Mouse (Mus musculus) CH12.LX (cell line): ENCODE results near the gene Lsp1. TPM values are rescaled to one million over a fixed set of nuclear protein-coding genes. Genes with fewer than 3 reads are reported as not detected.

ENCODE experiments used
- DNase-seq: peaks from one replicate; pipeline ENCODE4 v3.0.0-alpha.2; 2013; ENCODE audit errors: extremely low read depth
- H3K27ac ChIP-seq: 2 replicates; pipeline ENCODE4 v1.5.1; 2012; ENCODE audit warnings: low read depth, mild to moderate bottlenecking, control low read depth, moderate library complexity; ENCODE audit not compliant: insufficient read depth
- H3K27me3 ChIP-seq: replicated peaks from 2 replicates; pipeline ENCODE3; 2012; ENCODE audit warnings: inconsistent platforms
- H3K36me3 ChIP-seq, 2 experiments: replicated peaks in 1 of 2; 2 replicates each; pipeline versions ENCODE3 to v1.6.1; 2012; ENCODE audit warnings: inconsistent platforms in 1 of 2, low read length in 1 of 2, mild to moderate bottlenecking in 1 of 2, mixed read lengths in 1 of 2, moderate library complexity in 1 of 2; ENCODE audit not compliant: control insufficient read depth in 1 of 2, insufficient read depth in 1 of 2
- H3K4me1 ChIP-seq, 2 experiments: 2 replicates each; pipeline ENCODE4 v1.6.1; 2012; ENCODE audit warnings: inconsistent platforms in 1 of 2, moderate library complexity in 1 of 2; ENCODE audit not compliant: insufficient read depth in 2 of 2, control insufficient read depth in 1 of 2
- H3K4me2 ChIP-seq: 2 replicates; pipeline ENCODE4 v1.6.1; 2012; ENCODE audit warnings: low read depth, mild to moderate bottlenecking, control low read depth; ENCODE audit not compliant: poor library complexity, insufficient read depth, severe bottlenecking
- H3K4me3 ChIP-seq, 3 experiments: fragments of 150-350 bp in 1 of 3; sonication (generic) in 1 of 3; replicated peaks in 1 of 3; 2 replicates each; pipeline versions ENCODE3 to v1.5.1; 2011 to 2012; ENCODE audit warnings: low read depth in 2 of 3, low read length in 2 of 3, mild to moderate bottlenecking in 2 of 3, moderate library complexity in 2 of 3, control low read depth in 1 of 3, improper control_type of control experiment in 1 of 3, inconsistent platforms in 1 of 3, mixed read lengths in 1 of 3; ENCODE audit not compliant: poor library complexity in 1 of 3
- H3K79me2 ChIP-seq: replicated peaks from 2 replicates; pipeline ENCODE4 v1.6.1; 2012; ENCODE audit warnings: mild to moderate bottlenecking, moderate library complexity; ENCODE audit not compliant: control insufficient read depth, poor library complexity, insufficient read depth, severe bottlenecking; ENCODE audit errors: extremely low read depth
- H3K9ac ChIP-seq: 2 replicates; pipeline ENCODE4 v1.6.1; 2012; ENCODE audit warnings: low read depth, mild to moderate bottlenecking, control low read depth, moderate library complexity; ENCODE audit not compliant: insufficient read depth
- H3K9me3 ChIP-seq: replicated peaks from 2 replicates; pipeline ENCODE3; 2012; ENCODE audit warnings: low read length, inconsistent platforms, mixed read lengths
- BHLHE40 ChIP-seq: IDR thresholded peaks from 2 replicates; pipeline ENCODE4 v1.6.1; 2011; ENCODE audit warnings: mild to moderate bottlenecking, low read depth, low read length, improper control_type of control experiment
- CHD1 ChIP-seq: IDR thresholded peaks from 2 replicates; pipeline ENCODE4 v1.6.1; 2012; ENCODE audit warnings: low read depth, low read length, improper control_type of control experiment, inconsistent platforms
- CHD2 ChIP-seq: IDR thresholded peaks from 2 replicates; pipeline ENCODE4 v1.6.1; 2011; ENCODE audit warnings: low read length, improper control_type of control experiment
- CTCF ChIP-seq, 2 experiments: IDR thresholded peaks in 1 of 2; conservative IDR thresholded peaks in 1 of 2; 2 replicates each; pipeline ENCODE4 v1.5.1; 2011 to 2012; ENCODE audit warnings: low read depth in 2 of 2, low read length in 2 of 2, improper control_type of control experiment in 1 of 2, inconsistent platforms in 1 of 2, mild to moderate bottlenecking in 1 of 2, moderate library complexity in 1 of 2
- E2F4 ChIP-seq: IDR thresholded peaks from 2 replicates; pipeline ENCODE4 v1.6.1; 2011; ENCODE audit warnings: low read depth, low read length, improper control_type of control experiment; ENCODE audit not compliant: insufficient replicate concordance
- ELF1 ChIP-seq: IDR thresholded peaks from 2 replicates; pipeline ENCODE4 v1.6.1; 2014; ENCODE audit warnings: low read depth, mild to moderate bottlenecking, inconsistent platforms, low read length, improper control_type of control experiment
- EP300 ChIP-seq: IDR thresholded peaks from 2 replicates; pipeline ENCODE4 v1.6.1; 2011; ENCODE audit warnings: low read length, improper control_type of control experiment
- ETS1 ChIP-seq: conservative IDR thresholded peaks from 2 replicates; pipeline ENCODE4 v1.6.1; 2012; ENCODE audit warnings: low read depth, mild to moderate bottlenecking, inconsistent platforms, low read length, improper control_type of control experiment, moderate library complexity
- GABPA ChIP-seq: IDR thresholded peaks from 2 replicates; pipeline ENCODE4 v1.6.1; 2012; ENCODE audit warnings: low read depth, low read length, improper control_type of control experiment, inconsistent platforms; ENCODE audit not compliant: insufficient replicate concordance
- HCFC1 ChIP-seq: IDR thresholded peaks from 2 replicates; pipeline ENCODE4 v1.6.1; 2012; ENCODE audit warnings: low read depth, mild to moderate bottlenecking, inconsistent platforms, low read length, improper control_type of control experiment
- IRF4 ChIP-seq: IDR thresholded peaks from 2 replicates; pipeline ENCODE4 v1.6.1; 2014; ENCODE audit warnings: low read depth, mild to moderate bottlenecking, inconsistent platforms, low read length, improper control_type of control experiment
- JUN ChIP-seq: IDR thresholded peaks from 2 replicates; pipeline ENCODE4 v1.6.1; 2011; ENCODE audit warnings: low read depth, mild to moderate bottlenecking, low read length, improper control_type of control experiment, moderate library complexity; ENCODE audit not compliant: insufficient read depth
- JUND ChIP-seq: conservative IDR thresholded peaks from 2 replicates; pipeline ENCODE4 v1.6.1; 2011; ENCODE audit warnings: low read depth, low read length, improper control_type of control experiment
- KAT2A ChIP-seq: IDR thresholded peaks from 2 replicates; pipeline ENCODE4 v1.6.1; 2012; ENCODE audit warnings: low read length, improper control_type of control experiment, inconsistent platforms; ENCODE audit not compliant: insufficient replicate concordance
- MAFK ChIP-seq: IDR thresholded peaks from 2 replicates; pipeline ENCODE4 v1.6.1; 2011; ENCODE audit warnings: low read length, improper control_type of control experiment; ENCODE audit not compliant: insufficient replicate concordance
- MAX ChIP-seq: IDR thresholded peaks from 2 replicates; pipeline ENCODE4 v1.6.1; 2011; ENCODE audit warnings: low read length, improper control_type of control experiment
- MAZ ChIP-seq: IDR thresholded peaks from 2 replicates; pipeline ENCODE4 v1.6.1; 2012; ENCODE audit warnings: low read depth, mild to moderate bottlenecking, inconsistent platforms, low read length, improper control_type of control experiment, moderate library complexity
- MEF2A ChIP-seq: IDR thresholded peaks from 2 replicates; pipeline ENCODE4 v1.6.1; 2014; ENCODE audit warnings: low read depth, mild to moderate bottlenecking, inconsistent platforms, low read length, improper control_type of control experiment, borderline replicate concordance
- MXI1 ChIP-seq: IDR thresholded peaks from 2 replicates; pipeline ENCODE4 v1.6.1; 2011; ENCODE audit warnings: mild to moderate bottlenecking, low read depth, low read length, improper control_type of control experiment
- MYC ChIP-seq: IDR thresholded peaks from 2 replicates; pipeline ENCODE4 v1.6.1; 2011; ENCODE audit warnings: low read depth, mild to moderate bottlenecking, improper control_type of control experiment, low read length
- NELFE ChIP-seq: IDR thresholded peaks from 2 replicates; pipeline ENCODE4 v1.6.1; 2011; ENCODE audit warnings: low read depth, low read length, improper control_type of control experiment
- NRF1 ChIP-seq: IDR thresholded peaks from 2 replicates; pipeline ENCODE4 v1.6.1; 2014; ENCODE audit warnings: low read depth, mild to moderate bottlenecking, inconsistent platforms, low read length, improper control_type of control experiment, moderate library complexity
- PAX5 ChIP-seq: IDR thresholded peaks from 2 replicates; pipeline ENCODE4 v1.6.1; 2012; ENCODE audit warnings: low read length, inconsistent platforms, mixed read lengths
- POLR2A ChIP-seq: IDR thresholded peaks from 2 replicates; pipeline ENCODE4 v1.6.1; 2011; ENCODE audit warnings: low read depth, mild to moderate bottlenecking, improper control_type of control experiment, low read length
- POLR2AphosphoS2 ChIP-seq: IDR thresholded peaks from 2 replicates; pipeline ENCODE4 v1.6.1; 2011; ENCODE audit warnings: low read depth, low read length, improper control_type of control experiment
- RAD21 ChIP-seq: IDR thresholded peaks from 2 replicates; pipeline ENCODE4 v1.6.1; 2011; ENCODE audit warnings: low read depth, mild to moderate bottlenecking, low read length, improper control_type of control experiment, moderate library complexity
- RCOR1 ChIP-seq: conservative IDR thresholded peaks from 2 replicates; pipeline ENCODE4 v1.6.1; 2012; ENCODE audit warnings: low read depth, mild to moderate bottlenecking, inconsistent platforms, low read length, improper control_type of control experiment
- SIN3A ChIP-seq: IDR thresholded peaks from 2 replicates; pipeline ENCODE4 v1.6.1; 2012; ENCODE audit warnings: low read length, improper control_type of control experiment, inconsistent platforms
- SMC3 ChIP-seq: IDR thresholded peaks from 2 replicates; pipeline ENCODE4 v1.6.1; 2011; ENCODE audit warnings: low read depth, low read length, improper control_type of control experiment
- TBP ChIP-seq: conservative IDR thresholded peaks from 2 replicates; pipeline ENCODE4 v1.6.1; 2011; ENCODE audit warnings: low read depth, low read length, improper control_type of control experiment
- TCF12 ChIP-seq: IDR thresholded peaks from 2 replicates; pipeline ENCODE4 v1.6.1; 2014; ENCODE audit warnings: low read depth, mild to moderate bottlenecking, inconsistent platforms, low read length, improper control_type of control experiment
- UBTF ChIP-seq: IDR thresholded peaks from 2 replicates; pipeline ENCODE4 v1.6.1; 2012; ENCODE audit warnings: low read depth, mild to moderate bottlenecking, inconsistent platforms, low read length, improper control_type of control experiment, moderate library complexity
- USF1 ChIP-seq: IDR thresholded peaks from 2 replicates; pipeline ENCODE4 v1.6.1; 2014; ENCODE audit warnings: low read depth, mild to moderate bottlenecking, inconsistent platforms, low read length, improper control_type of control experiment
- USF2 ChIP-seq: conservative IDR thresholded peaks from 2 replicates; pipeline ENCODE4 v1.6.1; 2011; ENCODE audit warnings: low read depth, low read length, improper control_type of control experiment
- ZC3H11A ChIP-seq: IDR thresholded peaks from 2 replicates; pipeline ENCODE4 v1.6.1; 2012; ENCODE audit warnings: low read depth, mild to moderate bottlenecking, inconsistent platforms, low read length, improper control_type of control experiment
- ZKSCAN1 ChIP-seq: IDR thresholded peaks from 2 replicates; pipeline ENCODE4 v1.6.1; 2012; ENCODE audit warnings: low read depth, inconsistent platforms, low read length, improper control_type of control experiment, borderline replicate concordance
- ZMIZ1 ChIP-seq: IDR thresholded peaks from 2 replicates; pipeline ENCODE4 v1.6.1; 2012; ENCODE audit warnings: low read depth, mild to moderate bottlenecking, inconsistent platforms, low read length, improper control_type of control experiment
- ZNF384 ChIP-seq: IDR thresholded peaks from 2 replicates; pipeline ENCODE4 v1.6.1; 2012; ENCODE audit warnings: low read depth, low read length, improper control_type of control experiment, inconsistent platforms
- dilution Hi-C: fragments of 300-500 bp; cut with MboI; formaldehyde crosslinking; loops from 2 replicates; pipeline ENCODE4 v1.14.3; 2020; ENCODE audit warnings: low sequenced_read_pairs; ENCODE audit not compliant: extremely low pct_unique_long_range_greater_than_20kb, extremely low pct_ligation_motif_present
- in situ Hi-C: fragments of 300-500 bp; cut with MboI; formaldehyde crosslinking; loops from 3 replicates; pipeline ENCODE4 v1.14.3; 2019; ENCODE audit warnings: low sequenced_read_pairs, low pct_ligation_motif_present, low pct_unique_long_range_greater_than_20kb, mixed read lengths
- polyA plus RNA-seq: library from polyadenylated mRNA; unstranded; fragments of >175 nt; gene quantifications from 2 replicates; pipeline ENCODE4 v1.2.1, GENCODE M21; 2012; ENCODE audit warnings: low read depth; ENCODE audit not compliant: insufficient read length
- total RNA-seq, 2 experiments: library from RNA; depleted of rRNA; stranded (reverse); fragments of 300-350 nt in 1 of 2; fragments of >200 nt in 1 of 2; gene quantifications; 2 replicates each; pipeline ENCODE4 v1.2.3; 2012 to 2014

The Lsp1 gene
- total and polyA plus RNA-seq, 3 experiments: 364 to 715 (median 367) TPM

- in situ Hi-C loops: no loop called here
- H3K36me3 ChIP-seq: peaks cover 80 to 98% of the 10 kb centered on the region in 2 experiments
- no peaks in the 10 kb centered on the region for H3K27me3 ChIP-seq
- DNase-seq: peak; percentile 70
- H3K4me2 ChIP-seq: peak overlapping the region; percentile 72
- peak overlapping the region; percentile 17; the same call in 1 of the 2 replicates for H3K9ac ChIP-seq
- H3K79me2 ChIP-seq: no peaks in the 10 kb centered on the region
- peak overlapping the region; percentile 86 for H3K27ac ChIP-seq
- H3K4me1 ChIP-seq: peaks cover 19 to 47% of the 10 kb centered on the region in 2 experiments
- no peaks in the 10 kb centered on the region for H3K9me3 ChIP-seq
- dilution Hi-C loops: no loop called here
- H3K4me3 ChIP-seq: no peak overlapping the region
- TF ChIP-seq MYC (no peak), ZMIZ1 (no peak), CHD2 (no peak), MAX (no peak), ETS1 (peak; percentile 68; the same call in 1 of the 2 replicates), POLR2A (no peak), TCF12 (peak; percentile 57; the same call in 1 of the 2 replicates), ZC3H11A (no peak), EP300 (peak; percentile 92), RCOR1 (no peak), SIN3A (no peak; the same call in 1 of the 2 replicates), ZNF384 (peak; percentile 98), JUN (peak; percentile 58; the same call in 1 of the 2 replicates), RAD21 (no peak), NELFE (no peak), TBP (0 out of 2 replicates have a peak, but pooled peaks have one; percentile 22), JUND (peak; percentile 72), USF2 (no peak), POLR2AphosphoS2 (no peak), CHD1 (no peak; the same call in 1 of the 2 replicates), ZKSCAN1 (no peak), CTCF (conservative IDR thresholded peaks at IDR 0.05 in 1 of 2, IDR thresholded peaks at IDR 0.05 in 1 of 2; ENCODE audit: low read depth in 2 of 2, low read length in 2 of 2) (no peak), UBTF (peak; percentile 66; the same call in 1 of the 2 replicates), MAZ (peak; percentile 77), GABPA (no peak), NRF1 (no peak), KAT2A (no peak), SMC3 (no peak), USF1 (no peak), MEF2A (peak; percentile 66; the same call in 1 of the 2 replicates), E2F4 (no peak), PAX5 (no peak), MAFK (peak; percentile 53; the same call in 1 of the 2 replicates), IRF4 (peak; percentile 75), ELF1 (no peak), HCFC1 (no peak), BHLHE40 (peak; percentile 50; the same call in 1 of the 2 replicates), MXI1 (no peak; the same call in 1 of the 2 replicates)
Observed at GRCm38 (mm10) chr7:142488053-142488452, 27.4 kb downstream of the Lsp1 start.
